Mouse (Mus musculus): ENCODE measurements at regions not wholly inside any gene's neighbourhood (a gene's known extent, or its start where the extent isn't known, plus 50 kb on each side); places are given as distances from the start of the nearest gene placed in this dataset.

DNA sequence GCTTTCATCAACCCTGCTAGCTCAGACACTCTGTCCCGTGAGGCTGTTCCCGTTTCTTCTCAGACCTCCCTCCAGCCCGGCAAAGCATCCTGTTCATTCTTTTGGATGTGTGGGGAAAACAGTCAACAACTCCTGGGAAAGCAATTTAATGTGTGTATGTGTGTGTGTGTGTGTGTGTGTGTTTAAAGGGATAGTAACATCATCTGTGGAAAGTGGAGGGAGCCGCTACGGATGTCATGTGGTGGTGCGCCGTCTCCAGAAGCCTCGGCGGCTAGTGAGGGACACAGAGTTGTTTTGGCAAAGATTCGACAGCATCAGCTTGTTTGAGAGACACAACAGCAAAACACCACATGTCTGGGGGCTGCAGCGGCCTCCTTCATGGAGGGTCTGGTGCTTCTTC is 200.2 kb downstream of the Gadd45g start:
- peak; percentile 20 to 25 for DNase-seq (ENCODE audit: low spot score in 2 of 2)

DNA sequence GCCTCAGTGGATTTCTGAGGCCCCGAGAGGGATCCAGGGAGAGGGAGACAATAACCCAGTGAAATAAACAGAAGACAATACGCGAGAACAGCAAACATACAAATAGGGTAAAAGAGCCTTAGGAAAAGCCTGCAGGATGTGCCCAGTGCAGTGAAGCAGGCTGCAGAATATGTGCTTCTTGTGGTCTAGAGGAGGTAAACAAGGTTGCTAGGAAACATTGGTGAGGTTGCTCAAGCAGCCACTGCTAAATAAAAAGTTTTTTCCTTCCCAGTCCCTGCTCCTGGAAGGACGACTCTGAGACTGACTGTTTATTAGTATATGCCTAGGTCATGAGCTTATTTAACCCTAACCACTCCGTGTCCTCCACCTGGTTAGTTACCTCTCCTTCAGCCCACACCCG is 201.5 kb downstream of the Gadd45g start:
- DNase-seq (ENCODE audit: low spot score in 2 of 2), result no peak

DNA sequence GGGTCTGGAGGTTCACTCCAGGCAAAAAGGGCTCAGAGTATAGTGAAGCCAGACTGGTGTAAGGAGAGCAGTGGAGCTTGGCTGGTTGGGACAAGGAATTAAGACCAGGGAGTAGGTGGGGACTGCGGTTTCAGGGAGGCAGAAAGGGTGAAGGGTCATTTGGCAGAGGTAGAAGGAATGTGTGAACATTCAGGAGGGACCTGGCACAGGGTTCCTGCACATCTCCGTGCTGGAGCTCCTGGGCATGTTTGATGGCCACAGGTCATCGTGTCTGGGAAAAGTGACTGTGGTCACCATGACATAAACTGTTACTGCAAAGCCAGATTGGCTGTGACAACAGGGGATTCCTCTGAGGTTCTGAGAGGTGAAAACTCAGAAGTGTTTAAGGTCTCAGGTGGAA is 202.3 kb downstream of the Gadd45g start:
- no peak for DNase-seq (ENCODE audit: low spot score in 2 of 2)

DNA sequence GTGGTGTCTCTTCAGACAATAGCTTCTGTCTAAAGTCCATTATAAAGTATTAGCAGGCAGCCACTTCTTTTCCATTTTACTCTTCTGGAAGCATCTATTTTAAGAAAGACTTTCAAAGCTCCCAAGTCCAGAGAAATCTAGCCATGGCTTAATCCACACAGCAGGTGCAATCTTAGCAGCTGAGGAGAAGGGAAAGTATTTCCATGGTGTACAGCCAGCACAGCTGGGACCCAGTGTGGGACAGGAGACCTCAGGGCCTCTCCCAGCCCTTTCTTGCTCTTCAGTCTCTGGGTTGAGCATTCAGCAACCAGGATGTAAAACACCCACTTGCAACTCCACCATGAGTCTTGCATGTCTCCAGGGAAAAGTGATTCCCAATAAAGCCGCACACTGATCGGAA is 202.8 kb downstream of the Gadd45g start:
- DNase-seq (ENCODE audit: low spot score in 2 of 2), result no peak

- no peak for DNase-seq (ENCODE audit: low spot score in 2 of 2)
Measured at GRCm38 (mm10) chr13:52055741-52056140, 209.3 kb downstream of the Gadd45g start.

- DNase-seq (ENCODE audit: low spot score in 2 of 2), result no peak
Measured at GRCm38 (mm10) chr13:52057456-52057855, 211.0 kb downstream of the Gadd45g start.

- DNase-seq (ENCODE audit: low spot score in 2 of 2), result no peak
Measured at GRCm38 (mm10) chr13:52059756-52060417, 213.4 kb downstream of the Gadd45g start.

DNA sequence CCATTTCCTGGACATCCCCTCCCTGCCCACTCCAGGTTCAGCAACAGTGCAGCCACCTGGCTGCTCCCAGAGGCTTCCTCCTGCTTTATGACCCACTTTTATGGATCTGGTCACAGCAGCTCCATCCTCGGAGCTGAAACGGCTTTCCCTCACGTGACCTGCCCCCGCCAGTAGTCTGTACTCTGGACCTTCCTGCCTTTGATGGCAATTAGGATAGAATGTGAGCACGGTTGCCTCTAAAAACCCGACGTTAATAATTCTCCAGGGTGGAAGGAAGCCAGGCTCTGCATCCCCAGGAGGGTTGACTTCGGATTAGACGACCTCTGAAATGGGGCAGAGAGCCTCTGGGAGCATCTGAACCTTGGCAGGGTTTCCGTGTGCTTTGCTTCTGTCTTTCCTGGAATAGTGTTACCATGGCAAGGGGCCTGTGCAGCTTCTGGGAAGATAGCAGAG is 214.0 kb downstream of the Gadd45g start:
- no peak for DNase-seq (ENCODE audit: low spot score in 2 of 2)

- no peak for DNase-seq (ENCODE audit: low spot score in 2 of 2)
Measured at GRCm38 (mm10) chr13:52061454-52061853, 215.0 kb downstream of the Gadd45g start.

- no peak for DNase-seq (ENCODE audit: low spot score in 2 of 2)
Measured at GRCm38 (mm10) chr13:52061881-52062280, 215.4 kb downstream of the Gadd45g start.

DNA sequence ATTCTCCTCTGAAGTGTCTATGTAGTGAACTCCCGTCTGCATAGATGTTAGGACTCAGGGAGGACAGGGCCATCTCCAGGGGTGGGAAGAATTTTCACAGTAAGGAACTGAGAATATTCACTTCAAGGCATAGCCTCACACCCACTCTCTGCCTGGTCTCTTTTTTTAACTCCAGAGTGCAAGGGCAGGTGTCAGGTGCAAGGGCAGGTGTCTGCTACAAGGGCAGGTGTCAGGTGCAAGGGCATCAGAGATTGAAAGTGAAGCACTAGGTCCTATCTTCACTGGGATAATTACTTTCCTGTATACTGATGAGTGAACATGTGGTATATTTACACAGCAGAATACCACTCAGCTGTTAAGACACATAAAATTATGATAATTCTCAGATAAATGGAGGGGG is 216.1 kb downstream of the Gadd45g start:
- no peak for DNase-seq (ENCODE audit: low spot score in 2 of 2)

DNA sequence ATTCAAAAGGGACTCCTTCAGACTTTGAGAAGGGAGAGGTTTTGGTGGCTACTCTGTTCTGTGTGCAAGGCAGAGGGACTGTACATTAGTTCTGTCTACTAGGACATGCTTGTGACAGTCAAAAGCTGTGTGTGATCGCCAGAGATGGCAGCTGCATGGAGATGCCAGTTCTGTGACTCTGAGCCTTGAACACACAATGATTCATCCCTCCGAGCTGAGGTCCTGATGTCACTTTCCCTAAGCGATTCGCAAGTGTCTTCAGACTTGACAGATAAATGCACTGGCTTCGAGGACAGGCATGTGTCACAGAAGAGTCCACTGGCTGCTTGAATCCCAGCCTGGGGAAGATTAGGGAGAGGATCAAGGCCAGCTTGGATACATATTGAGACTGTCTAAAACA is 218.8 kb downstream of the Gadd45g start:
- DNase-seq (ENCODE audit: low spot score in 2 of 2), result no peak

DNA sequence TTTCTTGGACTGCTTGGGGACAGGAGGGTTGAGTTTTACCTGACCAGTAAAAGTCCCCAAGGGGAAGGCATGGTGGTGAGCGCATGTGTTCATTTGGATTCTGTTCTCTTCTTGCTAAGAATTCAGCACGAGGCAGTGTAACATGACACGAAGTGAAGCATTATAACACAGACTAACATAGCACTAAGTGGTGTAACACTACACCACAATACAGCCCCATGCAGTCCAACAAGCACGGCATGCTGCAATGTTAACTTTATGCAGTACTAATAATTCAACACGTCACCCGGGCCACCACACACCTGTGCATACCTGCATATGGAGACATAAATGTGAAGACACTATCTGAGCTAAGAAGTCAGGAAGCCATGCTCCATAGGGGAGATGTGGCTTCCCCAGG is 219.2 kb downstream of the Gadd45g start:
- DNase-seq (ENCODE audit: low spot score in 2 of 2), result no peak

DNA sequence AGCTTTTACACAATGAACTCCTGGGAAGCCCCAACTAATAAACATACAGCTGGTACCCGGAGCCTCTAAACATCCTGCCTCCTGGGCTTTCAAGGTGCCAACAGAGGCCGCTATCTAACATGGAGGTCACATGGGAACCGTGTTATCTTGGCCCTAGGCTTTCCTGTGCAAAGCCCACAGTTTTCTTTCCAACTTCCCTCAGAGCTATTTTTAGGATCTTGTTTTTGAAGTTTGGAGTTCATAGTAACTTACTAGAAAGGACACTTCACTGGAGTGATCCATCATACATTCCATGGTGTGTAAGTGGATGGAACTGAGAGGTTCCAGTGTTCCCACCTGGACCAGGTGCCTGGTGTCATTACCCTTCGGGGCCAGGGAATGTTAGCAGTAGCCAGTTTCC is 220.6 kb downstream of the Gadd45g start:
- no peak for DNase-seq (ENCODE audit: low spot score in 2 of 2)

DNA sequence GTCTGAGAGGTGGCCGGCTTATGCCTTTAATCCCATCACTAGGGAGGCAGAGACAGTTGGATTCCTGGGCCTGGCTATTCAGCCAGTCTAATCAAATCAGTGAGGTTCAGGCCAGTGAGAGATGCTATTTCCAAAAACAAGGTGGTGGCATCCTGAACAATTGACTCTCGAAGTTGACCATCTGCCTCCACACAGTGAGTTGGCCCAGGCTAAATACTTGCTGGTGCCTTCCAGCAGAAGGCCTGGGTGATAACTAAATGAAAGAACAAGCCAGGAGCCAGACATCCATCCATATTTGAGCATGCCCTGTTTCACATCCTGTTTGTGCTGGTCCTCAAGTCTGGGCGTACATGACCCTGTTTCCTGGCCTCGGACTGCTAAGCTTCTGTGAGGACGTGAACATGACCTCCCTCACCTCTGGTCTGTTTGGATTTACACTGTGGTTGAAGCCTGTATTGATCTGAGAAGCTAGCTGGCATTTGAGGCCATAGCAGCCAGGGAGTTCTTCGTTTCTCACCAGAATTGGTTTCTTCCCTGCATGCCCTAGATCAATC is 222.5 kb downstream of the Gadd45g start:
- no peak for DNase-seq (ENCODE audit: low spot score in 2 of 2)

DNA sequence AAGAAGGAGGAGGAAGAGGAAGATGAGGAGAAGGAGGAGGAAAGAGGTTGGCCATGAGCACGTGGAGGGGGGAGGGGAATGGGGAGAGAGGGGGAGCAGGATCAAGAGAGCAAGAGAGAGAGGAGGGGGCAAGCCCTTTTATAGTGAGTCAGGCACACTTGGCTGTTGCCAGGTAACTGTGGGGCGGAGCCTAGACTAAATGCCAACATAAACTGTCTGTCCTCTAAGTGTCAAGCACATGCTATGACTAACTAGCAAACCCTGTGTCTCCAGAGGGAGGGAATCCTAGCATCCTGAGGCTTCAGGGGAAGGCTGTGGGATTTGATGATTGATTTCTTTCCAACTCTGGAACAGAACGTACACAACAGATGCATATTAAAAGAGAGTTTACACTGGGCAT is 223.2 kb downstream of the Gadd45g start:
- no peak for DNase-seq (ENCODE audit: low spot score in 2 of 2)

DNA sequence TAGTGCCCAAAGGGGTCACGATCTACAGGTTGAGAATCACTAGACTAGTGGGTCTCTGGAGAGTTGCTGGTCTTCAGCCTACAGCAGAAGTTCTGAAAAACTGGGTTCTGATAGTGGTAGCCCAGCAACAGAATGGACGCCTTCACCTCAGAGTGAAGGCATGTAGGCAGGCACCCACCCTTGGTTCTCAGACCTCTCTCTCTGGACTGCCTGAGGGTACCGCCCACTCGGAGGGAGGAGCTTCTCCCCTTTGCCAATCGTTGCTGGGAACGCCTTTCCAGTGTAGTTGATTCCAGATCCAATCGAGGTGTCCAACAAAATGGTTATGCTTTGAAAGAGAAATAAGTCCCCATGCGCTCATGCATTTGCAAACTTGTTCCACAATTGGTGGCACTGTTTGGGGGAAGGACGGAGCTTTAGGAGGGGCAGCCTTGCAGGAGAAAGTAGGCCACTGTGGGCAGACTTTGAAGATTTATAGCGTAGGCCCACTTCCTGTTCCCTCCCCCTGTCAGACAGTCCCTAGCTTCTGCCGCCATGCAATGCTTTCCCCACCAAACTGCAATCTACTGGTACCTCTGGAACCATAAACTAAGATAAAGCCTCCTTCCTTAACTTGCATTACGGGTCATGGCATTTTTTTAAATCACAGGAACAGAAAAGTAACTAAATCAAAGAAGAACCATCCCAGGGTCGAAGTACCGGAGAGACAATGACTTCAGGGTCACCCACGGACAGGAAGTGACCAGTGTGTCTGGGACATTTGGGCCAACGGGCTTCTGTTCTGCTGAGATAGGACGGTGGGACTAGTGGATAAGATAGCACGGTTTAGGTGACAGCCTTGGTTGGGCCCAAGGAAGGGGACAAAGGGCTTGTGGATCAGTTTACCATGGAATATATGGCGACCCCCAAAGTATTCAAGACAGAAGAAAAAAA is 224.5 kb downstream of the Gadd45g start:
- DNase-seq (ENCODE audit: low spot score in 2 of 2), result no peak

GRCm38 (mm10) chr13:52077616-52078015 is 231.1 kb downstream of the Gadd45g start:
- DNase-seq (ENCODE audit: low spot score in 2 of 2), result no peak

GRCm38 (mm10) chr13:52078561-52078960 is 232.1 kb downstream of the Gadd45g start:
- no peak for DNase-seq (ENCODE audit: low spot score in 2 of 2)

DNA sequence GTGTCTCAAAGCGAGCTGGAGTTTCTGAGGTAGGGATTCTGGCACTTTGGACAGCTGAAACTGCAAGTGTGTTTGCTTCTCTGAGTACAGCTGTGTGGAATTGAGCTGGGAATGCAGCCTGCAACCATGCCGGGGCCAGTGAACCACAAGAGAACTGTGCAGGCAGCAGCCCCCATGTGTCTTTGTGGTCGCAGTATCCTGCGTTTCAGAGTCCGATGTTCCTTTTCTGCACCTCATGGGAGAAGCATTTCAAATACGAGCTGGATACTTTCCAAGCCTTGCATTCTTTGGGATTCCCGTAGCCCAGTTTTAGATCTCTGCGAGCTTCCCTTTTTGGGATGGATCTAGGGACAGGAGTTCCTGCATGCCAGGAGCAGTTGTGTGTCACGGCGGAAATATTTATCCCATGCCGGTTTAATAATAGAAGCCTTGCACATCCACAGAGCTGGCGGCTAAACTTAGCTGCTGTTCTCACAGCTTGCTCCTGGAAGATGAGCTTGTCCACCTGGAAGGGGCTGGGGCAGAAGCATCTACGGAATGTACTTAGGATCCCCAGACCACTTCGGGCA is 233.3 kb downstream of the Gadd45g start:
- DNase-seq (ENCODE audit: low spot score in 2 of 2), result no peak

DNA sequence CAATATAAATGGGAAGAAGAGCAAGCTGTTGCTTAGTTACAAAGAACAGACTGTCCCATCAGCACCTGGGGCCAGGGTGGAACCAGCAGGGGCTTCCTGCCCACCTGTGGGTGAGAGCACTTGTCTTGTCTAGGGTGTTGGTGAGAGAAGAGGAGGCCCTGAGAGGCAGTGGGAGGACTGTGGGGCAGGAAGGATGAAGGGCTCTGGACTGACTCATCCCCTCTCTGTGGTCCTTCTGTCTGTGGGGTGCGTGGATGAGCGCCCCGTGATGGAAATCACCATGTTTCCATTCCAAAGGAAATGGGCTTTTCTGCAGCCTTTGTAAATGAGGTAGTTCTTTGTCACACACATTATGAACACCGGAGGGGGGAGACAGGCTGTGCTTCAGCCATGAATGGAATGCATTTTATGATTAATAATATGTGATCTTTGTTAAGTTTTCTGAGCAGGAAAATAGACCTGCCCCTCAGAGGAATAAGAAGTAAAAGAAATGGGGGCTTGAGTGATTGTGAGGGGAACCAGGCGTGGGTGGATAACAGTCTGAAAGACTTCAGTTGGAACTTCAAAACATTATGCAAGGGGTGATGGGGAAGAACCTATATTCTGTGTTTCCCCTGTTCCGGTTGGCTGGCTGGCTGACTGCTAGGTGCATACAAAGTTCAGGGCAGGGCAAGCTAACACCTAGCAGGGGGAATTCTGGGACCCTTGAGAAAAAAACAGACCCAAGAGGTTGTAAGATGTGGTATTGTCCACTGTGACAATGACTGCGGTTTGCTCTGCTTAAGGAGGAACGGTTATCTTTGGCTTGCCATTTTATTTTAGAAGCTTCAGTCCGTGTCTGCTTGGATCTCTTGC is 237.3 kb downstream of the Gadd45g start:
- DNase-seq (ENCODE audit: low spot score in 2 of 2), result no peak

Data from layer of hippocampus, postnatal 10 days (tissue).